Mouse (Mus musculus): ENCODE data around the gene Gm3047. TPM values are rescaled to one million over a fixed set of nuclear protein-coding genes. Genes with fewer than 3 reads are reported as not detected.
"Not testable (repeated sequence)": the region's sequence is repeated elsewhere in the genome, so short reads cannot be mapped to it uniquely, and the experiment has no call there.

Gm3047 gene
- not detected in 2 replicates for polyA plus RNA-seq (2012; rRNA removed)
- not detected in 2 replicates for polyA plus RNA-seq (2014; fragmentation: Nextera tagmentation; extraction: Ambion mirVana)

- not testable (repeated sequence) for H3K4me1 ChIP-seq (replicated peaks; ENCODE audit: control insufficient read depth in 2 of 2, insufficient read depth in 2 of 2, low read length in 1 of 2); H3K27me3 ChIP-seq (ENCODE audit: control insufficient read depth, insufficient read depth, low read length); H3K9ac ChIP-seq (replicated peaks); H3K36me3 ChIP-seq (replicated peaks; ENCODE audit: control insufficient read depth, insufficient read depth, low read depth); H3K27ac ChIP-seq; H3K9me3 ChIP-seq (ENCODE audit: control insufficient read depth, low read length); ATAC-seq (ENCODE audit: insufficient read depth); H3K4me2 ChIP-seq (ENCODE audit: low read depth); DNase-seq (ENCODE audit: low read depth in 3 of 3, low spot score in 3 of 3); H3K4me3 ChIP-seq (ENCODE audit: insufficient read depth in 1 of 2, low read depth in 2 of 2, low read length in 2 of 2)
- no CpG with 5 or more reads among the region's 2 CpGs for WGBS (ENCODE audit: insufficient replicate concordance)
Observed at GRCm38 (mm10) chr14:4555105-4555504, at the start of gene Gm3047. TSS of gene Gm3047 (plus strand) at chr14:4555405.

Other genes starting within 250 kb of the Gm3047 start
- not detected in 2 replicates for gene Gm3149, start 238.1 kb upstream of the Gm3047 start, polyA plus RNA-seq (2012; rRNA removed)
- not detected in 2 replicates for gene Gm3149, start 238.1 kb upstream of the Gm3047 start, polyA plus RNA-seq (2014; fragmentation: Nextera tagmentation; extraction: Ambion mirVana)
- not detected in 2 replicates for gene 2610042L04Rik, start 220.6 kb upstream of the Gm3047 start, polyA plus RNA-seq (2012; rRNA removed)
- not detected in 2 replicates for gene 2610042L04Rik, start 220.6 kb upstream of the Gm3047 start, polyA plus RNA-seq (2014; fragmentation: Nextera tagmentation; extraction: Ambion mirVana)
- not detected in 2 replicates for gene Gm3159, start 157.9 kb upstream of the Gm3047 start, polyA plus RNA-seq (2012; rRNA removed)
- not detected in 2 replicates for gene Gm3159, start 157.9 kb upstream of the Gm3047 start, polyA plus RNA-seq (2014; fragmentation: Nextera tagmentation; extraction: Ambion mirVana)
- gene Gm3164, start 140.0 kb upstream of the Gm3047 start, polyA plus RNA-seq (2012; rRNA removed) = not detected in 2 replicates
- not detected in 2 replicates for gene Gm3164, start 140.0 kb upstream of the Gm3047 start, polyA plus RNA-seq (2014; fragmentation: Nextera tagmentation; extraction: Ambion mirVana)
- gene Gm3173, start 124.4 kb upstream of the Gm3047 start, polyA plus RNA-seq (2012; rRNA removed) = not detected in 2 replicates
- not detected in 2 replicates for gene Gm3173, start 124.4 kb upstream of the Gm3047 start, polyA plus RNA-seq (2014; fragmentation: Nextera tagmentation; extraction: Ambion mirVana)
- gene Gm3182, start 73.7 kb upstream of the Gm3047 start, polyA plus RNA-seq (2012; rRNA removed) = not detected in 2 replicates
- not detected in 2 replicates for gene Gm3182, start 73.7 kb upstream of the Gm3047 start, polyA plus RNA-seq (2014; fragmentation: Nextera tagmentation; extraction: Ambion mirVana)
- gene Gm8159, start 76.9 kb downstream of the Gm3047 start, polyA plus RNA-seq (2012; rRNA removed) = not detected in 2 replicates
- gene Gm8159, start 76.9 kb downstream of the Gm3047 start, polyA plus RNA-seq (2014; fragmentation: Nextera tagmentation; extraction: Ambion mirVana) = not detected in 2 replicates
- gene Gm3239, start 108.8 kb downstream of the Gm3047 start, polyA plus RNA-seq (2012; rRNA removed) = not detected in 2 replicates
- gene Gm3239, start 108.8 kb downstream of the Gm3047 start, polyA plus RNA-seq (2014; fragmentation: Nextera tagmentation; extraction: Ambion mirVana) = 0.05 TPM in 1 of 2 replicates, not detected in the other
- gene Gm7876, start 153.8 kb downstream of the Gm3047 start, polyA plus RNA-seq (2012; rRNA removed) = not detected in 2 replicates
- gene Gm7876, start 153.8 kb downstream of the Gm3047 start, polyA plus RNA-seq (2014; fragmentation: Nextera tagmentation; extraction: Ambion mirVana) = not detected in 2 replicates
- gene Gm3252, start 171.4 kb downstream of the Gm3047 start, polyA plus RNA-seq (2012; rRNA removed) = not detected in 2 replicates
- gene Gm3252, start 171.4 kb downstream of the Gm3047 start, polyA plus RNA-seq (2014; fragmentation: Nextera tagmentation; extraction: Ambion mirVana) = not detected in 2 replicates
- gene Gm9602, start 220.9 kb downstream of the Gm3047 start, polyA plus RNA-seq (2012; rRNA removed) = not detected in 2 replicates
- not detected in 2 replicates for gene Gm9602, start 220.9 kb downstream of the Gm3047 start, polyA plus RNA-seq (2014; fragmentation: Nextera tagmentation; extraction: Ambion mirVana)

All from liver, embryonic 14.5 days (tissue).